Mouse (Mus musculus) myocyte (in vitro differentiated cells): ENCODE measurements at regions not wholly inside any gene's neighbourhood (a gene's known extent, or its start where the extent isn't known, plus 50 kb on each side); places are given as distances from the start of the nearest gene placed in this dataset.

Experiments used
- H3K27me3 ChIP-seq: one replicate; pipeline ENCODE4 v1.6.1; 2011; ENCODE audit not compliant: control insufficient read depth, insufficient read depth, insufficient read length
- H3K36me3 ChIP-seq: one replicate; pipeline ENCODE4 v1.6.1; 2011; ENCODE audit not compliant: control insufficient read depth, insufficient read depth
- H3K4me2 ChIP-seq: one replicate; pipeline ENCODE4 v1.6.1; 2011; ENCODE audit warnings: low read depth, control low read depth
- H3K4me3 ChIP-seq: one replicate; pipeline ENCODE4 v1.5.1; 2011; ENCODE audit warnings: mild to moderate bottlenecking, control low read depth, moderate library complexity
- H3K79me2 ChIP-seq: one replicate; pipeline ENCODE4 v1.6.1; 2011; ENCODE audit not compliant: control insufficient read depth, insufficient read depth
- H3ac ChIP-seq: one replicate; pipeline ENCODE4 v1.6.1; 2011; ENCODE audit not compliant: control insufficient read depth, insufficient read length
- CEBPB ChIP-seq: IDR thresholded peaks from 2 replicates; pipeline ENCODE4 v1.6.1; 2011; ENCODE audit warnings: mild to moderate bottlenecking, moderate library complexity; ENCODE audit not compliant: poor library complexity, insufficient read depth, severe bottlenecking
- E2F4 ChIP-seq: IDR thresholded peaks from one replicate; pipeline ENCODE4 v1.6.1; 2011; ENCODE audit warnings: mild to moderate bottlenecking, control low read depth, moderate library complexity; ENCODE audit not compliant: insufficient read depth
- MAX ChIP-seq: IDR thresholded peaks from one replicate; pipeline ENCODE4 v1.6.1; 2011; ENCODE audit warnings: low read depth, mild to moderate bottlenecking, control low read depth
- MYOD1 ChIP-seq, 3 experiments: IDR thresholded peaks; one replicate each; pipeline ENCODE4 v1.6.1; 2011; ENCODE audit warnings: control low read depth in 2 of 3, low read depth in 2 of 3, mild to moderate bottlenecking in 2 of 3, moderate library complexity in 1 of 3; ENCODE audit not compliant: insufficient read length in 2 of 3, control insufficient read depth in 1 of 3
- MYOG ChIP-seq, 3 experiments: IDR thresholded peaks; one replicate each; pipeline ENCODE4 v1.6.1; 2011; ENCODE audit warnings: control low read depth in 2 of 3, low read depth in 2 of 3, mild to moderate bottlenecking in 2 of 3; ENCODE audit not compliant: insufficient read length in 2 of 3, control insufficient read depth in 1 of 3, insufficient read depth in 1 of 3
- POLR2A ChIP-seq: IDR thresholded peaks from one replicate; pipeline ENCODE4 v1.6.1; 2011; ENCODE audit warnings: low read depth, mild to moderate bottlenecking, control low read depth, moderate library complexity; ENCODE audit not compliant: insufficient read length
- POLR2AphosphoS2 ChIP-seq: IDR thresholded peaks from one replicate; pipeline ENCODE4 v1.6.1; 2011; ENCODE audit warnings: low read depth, control low read depth; ENCODE audit not compliant: insufficient read length
- REST ChIP-seq: IDR thresholded peaks from one replicate; pipeline ENCODE4 v1.6.1; 2011; ENCODE audit warnings: mild to moderate bottlenecking, control low read depth, moderate library complexity; ENCODE audit not compliant: insufficient read depth, insufficient read length
- SRF ChIP-seq: IDR thresholded peaks from one replicate; pipeline ENCODE4 v1.6.1; 2011; ENCODE audit warnings: low read depth; ENCODE audit not compliant: control insufficient read depth, insufficient read length
- TCF12 ChIP-seq: IDR thresholded peaks from one replicate; pipeline ENCODE4 v1.6.1; 2011; ENCODE audit warnings: mild to moderate bottlenecking, control low read depth; ENCODE audit not compliant: poor library complexity, insufficient read depth, severe bottlenecking
- TCF3 ChIP-seq: IDR thresholded peaks from one replicate; pipeline ENCODE4 v1.6.1; 2011; ENCODE audit warnings: low read depth, control low read depth; ENCODE audit not compliant: insufficient read length
- USF1 ChIP-seq: IDR thresholded peaks from one replicate; pipeline ENCODE4 v1.6.1; 2011; ENCODE audit warnings: low read depth, mild to moderate bottlenecking, control low read depth, moderate library complexity

DNA sequence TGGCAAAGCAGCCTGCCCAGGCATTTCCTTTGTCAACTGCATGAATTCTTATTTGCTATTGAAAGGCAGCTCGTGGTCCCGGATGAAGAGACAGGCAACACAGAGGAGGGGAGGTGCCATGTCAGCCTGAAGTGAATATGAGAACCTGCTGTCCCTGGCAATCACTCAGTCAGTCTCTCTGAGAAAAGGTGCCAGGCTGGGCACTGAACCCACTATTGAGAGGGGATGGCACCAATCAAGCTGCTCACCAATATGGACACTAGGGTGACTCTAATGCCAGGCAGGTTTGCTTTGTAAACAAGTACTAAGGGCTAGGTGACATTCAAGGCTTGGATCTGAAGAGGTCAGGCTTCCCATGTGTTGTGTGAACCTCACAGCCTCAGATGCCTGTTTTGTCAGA is 222.0 kb upstream of the Wscd1 start:
- no peaks in the 10 kb centered on the region for H3K36me3 ChIP-seq
- H3K27me3 ChIP-seq: no peaks in the 10 kb centered on the region
- no peak overlapping the region for H3ac ChIP-seq
- no peak overlapping the region for H3K4me3 ChIP-seq
- no peak overlapping the region for H3K4me2 ChIP-seq
- TF ChIP-seq USF1: no peak
- TF ChIP-seq CEBPB: no peak
- no peak for TF ChIP-seq TCF12
- no peak for TF ChIP-seq POLR2AphosphoS2
- TF ChIP-seq REST: no peak
- TF ChIP-seq MYOD1 (IDR thresholded peaks at IDR 0.05; ENCODE audit: control insufficient read depth in 1 of 3, insufficient read length in 2 of 3, low read depth in 2 of 3): no peak
- no peak for TF ChIP-seq TCF3
- TF ChIP-seq MAX: no peak
- no peak for TF ChIP-seq POLR2A
- H3K79me2 ChIP-seq: no peaks in the 10 kb centered on the region

DNA sequence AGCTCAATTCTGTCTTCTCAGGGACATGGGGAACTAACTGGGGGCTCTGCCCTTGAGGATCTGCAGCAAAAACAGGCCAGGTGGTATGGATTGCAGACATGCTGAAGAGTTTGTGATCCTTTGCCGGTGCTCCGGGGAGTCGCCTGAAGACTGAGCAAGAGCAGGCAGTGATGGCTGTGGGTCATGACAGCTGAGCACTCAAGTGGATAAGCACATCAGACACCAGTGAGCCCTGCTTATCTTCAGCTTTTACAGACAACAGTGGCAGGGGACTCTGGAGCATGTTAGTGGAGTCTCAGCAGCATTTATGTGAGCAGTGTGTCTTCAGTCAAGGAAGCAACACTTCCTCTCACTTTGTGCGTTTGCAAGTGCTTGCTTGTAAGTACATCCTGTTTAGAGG is 221.1 kb upstream of the Wscd1 start:
- H3K36me3 ChIP-seq: no peaks in the 10 kb centered on the region
- no peak overlapping the region for H3ac ChIP-seq
- no peaks in the 10 kb centered on the region for H3K79me2 ChIP-seq
- no peak overlapping the region for H3K4me3 ChIP-seq
- TF ChIP-seq E2F4: no peak
- TF ChIP-seq SRF: no peak
- TF ChIP-seq TCF3: no peak
- no peak for TF ChIP-seq TCF12
- no peak for TF ChIP-seq CEBPB
- no peak for TF ChIP-seq POLR2A
- no peak for TF ChIP-seq MYOD1 (IDR thresholded peaks at IDR 0.05; ENCODE audit: control insufficient read depth in 1 of 3, insufficient read length in 2 of 3, low read depth in 2 of 3)
- TF ChIP-seq REST: no peak
- no peak for TF ChIP-seq MAX
- TF ChIP-seq USF1: no peak
- TF ChIP-seq POLR2AphosphoS2: no peak
- no peak overlapping the region for H3K4me2 ChIP-seq
- H3K27me3 ChIP-seq: no peaks in the 10 kb centered on the region

DNA sequence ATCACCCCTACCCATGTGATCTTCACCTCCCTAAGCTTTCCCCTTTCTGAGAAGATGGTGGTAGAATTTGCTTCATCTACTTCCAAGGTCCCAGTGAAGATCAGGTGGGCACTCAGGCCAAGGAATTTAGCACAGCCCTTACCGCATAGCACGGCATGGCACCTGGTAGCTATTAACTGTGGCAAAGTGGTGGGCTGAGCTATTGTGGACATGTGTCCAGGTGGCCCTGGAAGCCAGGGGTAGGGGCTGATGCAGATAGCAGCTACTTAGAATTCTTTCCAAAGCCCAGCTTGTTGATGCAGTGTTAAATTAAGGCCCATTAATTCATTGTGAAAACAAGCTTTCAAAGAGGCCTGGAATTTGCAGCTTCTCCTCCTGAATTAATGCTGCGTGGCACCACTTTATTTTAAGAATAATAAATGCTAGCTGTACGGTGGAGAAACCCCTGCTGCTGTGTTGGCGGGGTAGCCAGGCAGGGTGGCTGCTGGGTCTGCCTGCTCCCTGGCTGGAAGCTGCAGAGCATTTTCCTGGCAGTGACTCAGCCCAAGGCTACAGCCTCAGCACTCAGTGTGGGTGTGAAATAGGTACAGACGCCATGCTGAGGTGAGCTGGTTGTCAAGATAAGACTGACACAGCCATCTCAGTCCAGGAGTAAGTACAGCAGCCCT is 208.4 kb upstream of the Wscd1 start:
- H3K4me3 ChIP-seq: no peak overlapping the region
- no peaks in the 10 kb centered on the region for H3K36me3 ChIP-seq
- H3K4me2 ChIP-seq: no peak overlapping the region
- no peaks in the 10 kb centered on the region for H3K27me3 ChIP-seq
- TF ChIP-seq USF1 (no peak), POLR2AphosphoS2 (no peak), CEBPB (no peak), SRF (no peak), MYOD1 (IDR thresholded peaks at IDR 0.05; ENCODE audit: control insufficient read depth in 1 of 3, insufficient read length in 2 of 3, low read depth in 2 of 3) (no peak), MYOG (IDR thresholded peaks at IDR 0.05; ENCODE audit: control insufficient read depth in 1 of 3, insufficient read depth in 1 of 3, insufficient read length in 2 of 3, low read depth in 2 of 3) (no peak), E2F4 (no peak), MAX (no peak), TCF12 (no peak), REST (no peak), POLR2A (no peak), TCF3 (no peak)
- H3K79me2 ChIP-seq: no peaks in the 10 kb centered on the region
- H3ac ChIP-seq: no peak overlapping the region

DNA sequence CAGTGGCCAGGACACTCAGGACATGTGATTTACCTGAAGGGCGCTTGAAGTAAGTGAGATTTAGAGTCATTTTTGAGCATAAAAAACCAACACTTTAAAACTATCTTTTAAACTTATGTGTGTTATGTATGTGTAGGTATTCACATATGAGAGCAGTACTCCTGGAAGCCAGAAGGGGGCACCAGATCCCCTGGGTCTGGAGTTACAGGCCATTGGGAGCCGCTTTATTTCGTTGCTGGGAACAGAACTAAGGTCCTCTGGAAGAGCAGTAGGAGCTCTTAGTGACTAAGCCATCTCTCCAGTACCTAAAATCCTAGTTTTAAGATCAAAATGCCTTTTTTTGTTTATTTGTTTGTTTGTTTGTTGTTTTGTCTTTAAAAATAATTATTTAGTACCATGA is 192.3 kb upstream of the Wscd1 start:
- Histone ChIP-seq H3ac (no peak overlapping the region), H3K4me2 (no peak overlapping the region), H3K4me3 (no peak overlapping the region), H3K36me3 (no peaks in the 10 kb centered on the region), H3K79me2 (no peaks in the 10 kb centered on the region), H3K27me3 (no peaks in the 10 kb centered on the region)
- TF ChIP-seq MAX (no peak), SRF (no peak), POLR2AphosphoS2 (no peak), REST (no peak), MYOD1 (IDR thresholded peaks at IDR 0.05; ENCODE audit: control insufficient read depth in 1 of 3, insufficient read length in 2 of 3, low read depth in 2 of 3) (no peak), TCF12 (no peak), USF1 (no peak), E2F4 (no peak), POLR2A (no peak), MYOG (IDR thresholded peaks at IDR 0.05; ENCODE audit: control insufficient read depth in 1 of 3, insufficient read depth in 1 of 3, insufficient read length in 2 of 3, low read depth in 2 of 3) (no peak)

DNA sequence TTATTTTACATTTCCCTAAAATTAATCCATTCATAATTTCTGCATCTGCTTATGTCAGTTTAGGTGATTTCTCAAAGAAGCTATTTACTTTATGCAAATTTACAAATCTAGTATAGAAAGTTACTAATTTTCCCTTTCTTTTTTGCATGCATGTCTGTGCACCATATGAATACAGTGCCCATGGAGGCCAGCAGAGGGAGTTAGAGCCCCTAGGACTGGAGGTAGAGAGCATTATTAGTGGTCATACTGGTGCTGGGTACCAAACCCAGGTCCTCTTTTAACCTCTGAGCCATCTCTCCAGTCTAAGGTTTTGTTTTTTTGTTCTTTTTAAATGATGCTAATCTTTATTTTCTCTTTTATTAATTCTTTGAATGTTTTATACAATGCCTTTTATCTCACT is 184.9 kb upstream of the Wscd1 start:
- TF ChIP-seq REST: no peak
- TF ChIP-seq TCF3: no peak
- TF ChIP-seq SRF: no peak
- TF ChIP-seq USF1: no peak
- no peaks in the 10 kb centered on the region for H3K36me3 ChIP-seq
- no peak overlapping the region for H3K4me2 ChIP-seq
- no peak overlapping the region for H3ac ChIP-seq
- no peaks in the 10 kb centered on the region for H3K27me3 ChIP-seq
- no peak overlapping the region for H3K4me3 ChIP-seq
- no peaks in the 10 kb centered on the region for H3K79me2 ChIP-seq
